In genomic region chr2:120054771-120055552, GRCm38 (mm10) we compare ENCODE assay signal across 18 mouse cellular contexts. TPM values are rescaled to one million over a fixed set of nuclear protein-coding genes. Genes with fewer than 3 reads are reported as not detected.
A peak's percentile ranks its signal among the peaks of the same experiment; 100 is the strongest.
DNase-seq lines count a peak whose midpoint lies in the region; ATAC-seq lines count a peak whose summit lies in the region.
"Had no signal": no experiment of that assay in that cellular context is flagged by ENCODE, and none has a peak within 500 bp of the region (broad histone marks: within the 10 kb centered on the region; RNA-seq: fewer than 3 reads in every experiment).

No protein-coding gene starts in this region.

- no peak overlapping the region for H3K4me3 ChIP-seq in forebrain, embryonic 15.5 days
- H3K4me3 ChIP-seq: embryonic facial prominence, embryonic 12.5 days; hindbrain, embryonic 15.5 days; left cerebral cortex, adult 2 months; limb, embryonic 13.5 days; midbrain, embryonic 15.5 days had no signal

- 91% methylated on average over 12 of the region's 12 CpGs for whole genome bisulfite sequencing in forebrain, embryonic 15.5 days

- no peaks in the 10 kb centered on the region for H3K27me3 ChIP-seq in forebrain, embryonic 15.5 days
- H3K27me3 ChIP-seq: embryonic facial prominence, embryonic 12.5 days; hindbrain, embryonic 15.5 days; limb, embryonic 13.5 days; midbrain, embryonic 15.5 days; Patski had no signal

- no peaks in the 10 kb centered on the region for H3K36me3 ChIP-seq in forebrain, embryonic 15.5 days
- H3K36me3 ChIP-seq: embryonic facial prominence, embryonic 12.5 days; hindbrain, embryonic 15.5 days; limb, embryonic 13.5 days; midbrain, embryonic 15.5 days had no signal

- H3K4me2 ChIP-seq in forebrain, embryonic 15.5 days (replicated peaks), result no peak overlapping the region
- H3K4me2 ChIP-seq: embryonic facial prominence, embryonic 12.5 days; hindbrain, embryonic 15.5 days; limb, embryonic 13.5 days; midbrain, embryonic 15.5 days had no signal

- H3K27ac ChIP-seq in forebrain, embryonic 15.5 days (replicated peaks), result no peak overlapping the region
- H3K27ac ChIP-seq: embryonic facial prominence, embryonic 12.5 days; hindbrain, embryonic 15.5 days; left cerebral cortex, adult 2 months; limb, embryonic 13.5 days; midbrain, embryonic 15.5 days had no signal

- no peaks in the 10 kb centered on the region for H3K4me1 ChIP-seq in forebrain, embryonic 15.5 days
- H3K4me1 ChIP-seq: embryonic facial prominence, embryonic 12.5 days; hindbrain, embryonic 15.5 days; midbrain, embryonic 15.5 days had no signal

- peak; percentile 73 for DNase-seq in gastrocnemius, adult 18-20 months (ENCODE audit: low spot score)
- no peak for DNase-seq in gastrocnemius, postnatal 4 days (ENCODE audit: low spot score in 2 of 2)
- DNase-seq in ovary, postnatal 36 days (ENCODE audit: low spot score), result peak; percentile 47
- no peak for DNase-seq in ovary, postnatal 10 days (ENCODE audit: low spot score)
- DNase-seq in heart, postnatal 10 days, result peak; percentile 50 to 70
- DNase-seq in thymus, postnatal 4 days, result no peak
- no peak for DNase-seq in left cerebral cortex, adult 11 months (ENCODE audit: low spot score)
- DNase-seq: kidney, adult 9 months; lung, adult 18-20 months; retina, postnatal 1 day; thymus, adult 2 months had no signal

- no peak overlapping the region for H3K9ac ChIP-seq in forebrain, embryonic 15.5 days (replicated peaks)
- H3K9ac ChIP-seq: embryonic facial prominence, embryonic 12.5 days; hindbrain, embryonic 15.5 days; limb, embryonic 13.5 days; midbrain, embryonic 15.5 days had no signal

- no peak for ATAC-seq in forebrain, embryonic 15.5 days (replicated peaks)
- ATAC-seq: midbrain, embryonic 15.5 days; Patski had no signal

- intact Hi-C loops in heart, postnatal 10 days (cut with DNase I), result no loop called here

- H3K9me3 ChIP-seq in forebrain, embryonic 15.5 days, result no peaks in the 10 kb centered on the region
- H3K9me3 ChIP-seq: embryonic facial prominence, embryonic 12.5 days; hindbrain, embryonic 15.5 days; limb, embryonic 13.5 days; midbrain, embryonic 15.5 days had no signal

RNA-seq across cellular contexts. Expression of gene Pla2g4b, which starts 21.7 kb away (rescaled TPM):
- total RNA-seq in gastrocnemius, adult 18-20 months (2021), result 1 to 10 TPM in 1 of 2 experiments, under 1 TPM in 1; 0.45 to 1.2 TPM
- total RNA-seq in gastrocnemius, postnatal 4 days (2021), result 1 to 10 TPM; 1.8 to 2.9 TPM
- total RNA-seq in heart, postnatal 10 days (2021), result 1 to 10 TPM; 1.7 to 1.8 TPM
- polyA plus RNA-seq in forebrain, embryonic 15.5 days (2015; fragmentation: Nextera tagmentation; extraction: Ambion mirVana), result 2.0 and 2.3 TPM in 2 replicates

RNA-seq across cellular contexts. Expression of gene Gm28042, which starts 27.7 kb away (rescaled TPM):
- total RNA-seq in gastrocnemius, adult 18-20 months (2021), result under 1 TPM; 0.41 to 0.52 TPM
- total RNA-seq in gastrocnemius, postnatal 4 days (2021), result 1 to 10 TPM; 1.0 to 1.2 TPM
- total RNA-seq in heart, postnatal 10 days (2021), result under 1 TPM; 0.74 to 0.93 TPM
- 5.0 and 5.1 TPM in 2 replicates for polyA plus RNA-seq in forebrain, embryonic 15.5 days (2015; fragmentation: Nextera tagmentation; extraction: Ambion mirVana)

RNA-seq across cellular contexts. Expression of gene Jmjd7, which starts 27.7 kb away (rescaled TPM):
- 1 to 10 TPM; 2.4 to 3.0 TPM for total RNA-seq in gastrocnemius, adult 18-20 months (2021)
- total RNA-seq in gastrocnemius, postnatal 4 days (2021), result 1 to 10 TPM; 7.9 to 9.2 TPM
- 10 to 100 TPM; 10.8 to 11.4 TPM for total RNA-seq in heart, postnatal 10 days (2021)
- 19.1 and 19.6 TPM in 2 replicates for polyA plus RNA-seq in forebrain, embryonic 15.5 days (2015; fragmentation: Nextera tagmentation; extraction: Ambion mirVana)

Comparison
In these comparisons a context has a peak if more than half of its experiments do, and no peak if none do; other contexts are left out.
1. DNase-seq: peak in gastrocnemius, adult 18-20 months (single experiment), ovary, postnatal 36 days (single experiment) and heart, postnatal 10 days (2 of 2); none in gastrocnemius, postnatal 4 days (0 of 2), ovary, postnatal 10 days (single experiment), thymus, postnatal 4 days (single experiment) and left cerebral cortex, adult 11 months (single experiment).